Mouse (Mus musculus): ENCODE measurements around the gene Phactr3. TPM values are rescaled to one million over a fixed set of nuclear protein-coding genes. Genes with fewer than 3 reads are reported as not detected.

Gene Phactr3
- total RNA-seq, 2 experiments from 2014 or later, result 2.6 to 2.7 TPM

DNA sequence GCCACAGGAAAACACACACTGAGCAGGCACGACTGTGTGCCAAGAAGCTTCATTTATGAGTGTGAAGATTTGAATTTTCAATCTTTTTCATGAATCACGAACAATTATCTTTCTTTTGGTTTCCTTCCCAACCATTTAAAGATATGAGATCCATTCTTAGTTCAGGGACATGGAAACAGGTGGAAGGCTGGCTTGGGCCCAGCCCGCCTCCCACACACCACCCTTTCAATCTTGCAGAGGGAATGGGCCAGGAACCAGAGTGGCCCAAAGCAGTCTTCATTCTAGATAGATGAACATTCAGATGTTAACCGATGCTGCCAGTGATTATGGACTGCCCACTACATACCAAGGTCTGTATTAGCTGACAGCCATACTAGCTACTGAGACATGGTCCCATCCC is 144.3 kb downstream of the Phactr3 start:
- no peak for DNase-seq

- peak; percentile 91 for DNase-seq
These were observed 145.6 kb downstream of the Phactr3 start for GRCm38 (mm10) chr2:178264389-178264788.

DNA sequence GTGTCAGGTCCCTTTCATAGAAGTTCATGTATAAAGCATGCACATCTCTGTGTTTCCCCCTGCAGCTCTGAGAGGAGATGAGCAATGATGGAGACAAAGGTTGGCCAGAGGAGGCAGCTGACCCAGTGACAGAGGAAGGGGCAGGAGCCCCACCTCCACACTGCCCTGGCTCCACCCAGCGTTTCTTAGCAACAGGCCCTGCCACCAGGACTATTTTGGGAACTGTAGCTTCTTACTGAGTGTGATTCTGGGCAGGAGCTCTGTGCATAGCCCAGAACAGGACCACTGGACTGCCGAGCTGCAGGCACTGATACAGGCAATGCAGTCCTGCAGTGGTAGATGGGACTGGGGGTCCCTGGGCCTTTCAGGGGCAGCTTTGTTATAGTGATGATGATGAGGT is 146.7 kb downstream of the Phactr3 start:
- DNase-seq, result peak; percentile 32

DNA sequence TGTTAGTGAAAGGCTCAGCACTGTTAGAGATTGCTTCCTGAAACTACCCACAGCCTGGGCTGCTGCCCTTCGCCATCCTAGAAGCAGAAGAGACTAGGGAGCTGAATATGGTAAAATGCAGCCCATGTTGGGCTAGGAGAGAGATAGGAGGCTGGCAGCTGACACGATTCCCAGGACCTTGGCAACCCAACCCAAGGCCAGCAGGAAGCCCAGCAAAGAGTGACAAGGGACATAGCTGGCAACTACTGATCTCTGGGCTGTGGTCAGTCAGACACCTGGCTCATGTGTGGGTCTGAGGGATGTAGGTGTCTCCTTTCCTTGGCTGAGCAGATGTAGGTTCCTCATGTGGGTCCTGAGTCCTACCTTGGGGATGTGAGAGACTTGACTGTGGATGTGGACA is 152.0 kb downstream of the Phactr3 start:
- no peak for DNase-seq

- DNase-seq, result no peak
These were observed 153.6 kb downstream of the Phactr3 start for GRCm38 (mm10) chr2:178272350-178272749.

- DNase-seq, result no peak
These were observed 155.4 kb downstream of the Phactr3 start for GRCm38 (mm10) chr2:178274126-178274525.

- peak; percentile 88 for DNase-seq
These were observed 158.4 kb downstream of the Phactr3 start for GRCm38 (mm10) chr2:178277206-178277605.

- no peak for DNase-seq
These were observed 162.4 kb downstream of the Phactr3 start for GRCm38 (mm10) chr2:178281183-178281582.

- peak; percentile 57 for DNase-seq
These were observed 168.5 kb downstream of the Phactr3 start for GRCm38 (mm10) chr2:178287285-178287684.

GRCm38 (mm10) chr2:178288666-178289065 is 169.9 kb downstream of the Phactr3 start:
- DNase-seq, result no peak

DNA sequence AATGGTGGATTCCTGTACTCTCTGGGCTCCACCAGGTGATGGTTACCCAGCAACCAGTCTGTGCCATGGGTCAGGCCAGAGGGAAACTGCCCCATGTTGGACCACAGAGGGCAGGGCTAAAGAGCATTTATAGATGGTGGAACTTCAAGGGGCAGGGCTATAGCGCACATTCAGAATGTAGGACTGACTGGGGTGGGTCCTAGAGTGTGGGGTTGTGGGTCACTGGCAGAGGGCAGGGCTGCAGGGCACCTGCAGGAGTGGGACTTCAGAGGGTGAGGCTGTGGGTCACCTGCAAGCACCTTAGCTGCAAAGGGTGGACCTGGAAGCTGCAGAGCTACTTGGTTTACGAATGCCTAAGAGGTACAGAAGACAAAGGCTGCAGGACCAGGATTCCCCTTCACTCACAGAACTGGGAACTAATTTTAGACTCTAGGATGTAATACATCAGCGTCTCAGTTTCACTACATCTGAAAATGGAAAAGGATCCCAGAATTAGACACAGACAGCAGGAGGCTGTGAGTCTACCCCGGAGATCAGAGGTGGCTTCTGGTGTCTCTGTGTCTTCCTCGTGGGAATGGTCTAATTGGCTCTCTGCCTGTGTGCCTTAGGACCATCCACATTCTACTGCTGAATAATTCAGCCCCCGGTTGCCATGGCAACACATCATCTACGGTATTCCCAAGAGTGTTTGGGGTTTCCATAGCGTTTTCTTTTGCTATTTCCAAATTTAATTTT is 184.8 kb downstream of the Phactr3 start:
- DNase-seq, result no peak

DNA sequence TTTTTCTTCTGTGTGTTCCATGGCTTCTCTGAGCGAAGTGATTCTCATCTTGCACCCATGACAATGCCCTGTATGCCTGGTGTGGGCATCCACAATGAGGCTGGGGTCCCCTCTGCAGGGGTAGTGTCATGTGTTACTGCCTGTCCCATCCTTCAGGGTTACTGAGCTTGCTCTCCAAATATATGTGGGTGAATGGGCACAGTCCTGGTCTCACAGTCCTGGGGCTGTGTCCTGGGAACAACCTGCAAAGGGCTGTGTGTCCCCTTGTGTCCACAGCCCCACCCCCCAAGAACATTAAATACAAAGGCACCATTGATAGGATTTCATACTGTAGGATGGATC is 185.4 kb downstream of the Phactr3 start:
- DNase-seq, result no peak

GRCm38 (mm10) chr2:178304669-178305068 is 185.9 kb downstream of the Phactr3 start:
- DNase-seq, result no peak

GRCm38 (mm10) chr2:178313539-178313938 is 194.8 kb downstream of the Phactr3 start:
- no peak for DNase-seq

GRCm38 (mm10) chr2:178316281-178316680 is 197.5 kb downstream of the Phactr3 start:
- DNase-seq, result no peak

DNA sequence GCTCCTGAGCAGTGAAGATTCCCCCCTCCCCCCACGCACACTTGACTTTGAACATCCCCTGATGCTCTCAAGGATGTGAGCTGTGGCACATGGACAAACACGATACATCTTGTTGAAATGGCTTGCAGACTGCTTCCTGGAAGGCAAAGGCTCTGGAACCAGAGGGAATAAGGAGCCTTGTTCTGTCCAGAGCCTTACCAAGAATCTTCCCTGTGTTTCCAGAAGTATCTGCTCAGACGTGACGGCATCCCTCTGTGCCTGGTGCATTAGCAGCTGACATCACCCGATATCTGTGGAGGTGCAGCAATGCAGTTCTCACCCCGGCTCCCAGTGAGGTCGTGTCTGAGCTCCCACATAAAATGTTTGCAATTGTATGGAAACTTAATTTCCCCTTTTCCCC is 201.0 kb downstream of the Phactr3 start:
- no peak for DNase-seq

- peak; percentile 19 for DNase-seq
These were observed 202.5 kb downstream of the Phactr3 start for GRCm38 (mm10) chr2:178321271-178321670.

GRCm38 (mm10) chr2:178324410-178324809 is 205.6 kb downstream of the Phactr3 start:
- DNase-seq, result no peak

DNA sequence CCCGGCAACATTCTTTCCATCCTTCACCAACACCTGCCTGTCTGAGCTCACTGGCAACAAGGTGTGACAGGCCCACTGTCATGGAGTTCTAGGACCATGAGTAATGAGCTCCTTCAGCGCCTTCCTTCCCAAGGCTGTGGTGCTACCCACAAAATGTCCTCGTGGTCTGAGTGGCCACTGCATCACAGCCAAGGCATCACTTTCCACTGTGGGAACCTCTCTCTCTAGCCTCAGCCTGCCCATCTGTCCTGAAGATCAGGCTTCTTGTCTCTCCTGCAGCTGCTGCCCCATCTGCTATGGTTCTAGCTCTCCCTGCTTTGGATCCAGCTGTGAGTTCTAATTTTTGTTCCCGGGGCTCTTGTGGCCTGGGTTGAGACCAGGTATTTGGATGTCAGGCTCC is 206.0 kb downstream of the Phactr3 start:
- no peak for DNase-seq

- no peak for DNase-seq
These were observed 207.3 kb downstream of the Phactr3 start for GRCm38 (mm10) chr2:178326067-178326466.

GRCm38 (mm10) chr2:178326750-178327465 is 208.1 kb downstream of the Phactr3 start:
- no peak for DNase-seq

DNA sequence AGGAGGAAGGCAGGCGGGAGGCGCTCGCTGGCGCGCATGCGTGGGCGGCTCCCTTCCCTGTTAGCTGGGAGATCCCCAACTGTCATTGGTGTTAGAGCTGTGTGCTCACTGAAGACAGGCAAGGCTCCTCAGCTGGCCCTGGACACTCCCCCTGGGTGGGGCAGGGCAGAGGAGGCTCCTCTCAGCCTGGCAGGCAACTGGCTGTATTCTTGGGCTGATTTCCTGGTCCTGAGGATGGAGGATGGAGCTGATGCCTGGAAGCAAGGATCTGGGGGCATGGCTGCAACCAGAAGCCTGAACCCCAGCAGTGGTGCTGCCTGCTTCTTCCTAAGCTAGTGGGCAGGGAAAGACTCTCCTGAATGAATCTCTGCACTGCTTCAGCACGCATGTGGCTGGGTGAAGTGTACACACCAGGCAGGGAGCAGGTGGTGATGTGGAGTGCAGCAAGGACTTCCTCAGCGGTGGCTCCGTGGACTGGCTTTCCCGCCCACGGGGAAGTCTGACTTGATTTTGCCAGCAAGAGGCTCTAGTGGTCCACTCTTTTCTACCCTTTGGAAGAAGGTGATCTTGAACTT is 208.8 kb downstream of the Phactr3 start:
- peak; percentile 59 for DNase-seq

GRCm38 (mm10) chr2:178329551-178329950 is 210.8 kb downstream of the Phactr3 start:
- DNase-seq, result no peak

GRCm38 (mm10) chr2:178329986-178330385 is 211.2 kb downstream of the Phactr3 start:
- DNase-seq, result no peak

All from heart, postnatal 4 days (tissue).